Mouse (Mus musculus) lung, postnatal 14 days (tissue): Measurements from ENCODE around the gene Mipep.
A peak's percentile ranks its signal among the peaks of the same experiment; 100 is the strongest.

Experiments
- DNase-seq: peaks from one replicate; pipeline ENCODE4 v3.0.0; 2021

Gene Mipep

DNA sequence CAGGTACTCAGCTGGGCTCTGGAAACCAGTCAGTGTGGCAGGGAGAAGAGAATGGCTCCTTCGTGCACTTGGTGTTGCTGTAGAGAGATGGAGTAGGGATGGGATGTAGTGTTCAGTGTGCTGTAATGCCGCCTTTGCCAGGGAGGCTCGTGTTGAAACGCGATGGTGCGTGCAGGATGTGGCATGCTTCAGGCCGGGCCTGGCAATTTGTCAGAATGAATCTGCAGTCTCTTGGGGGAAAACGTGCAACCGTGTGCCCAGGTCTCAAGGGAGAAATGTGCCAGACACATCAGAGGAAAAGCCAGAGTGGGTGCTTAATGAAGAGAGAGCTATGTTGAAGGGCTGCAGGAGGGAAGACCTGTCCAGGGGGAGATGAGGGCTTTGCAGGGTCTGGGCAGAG is 20.6 kb downstream of the Mipep start:
- no peak for DNase-seq

DNA sequence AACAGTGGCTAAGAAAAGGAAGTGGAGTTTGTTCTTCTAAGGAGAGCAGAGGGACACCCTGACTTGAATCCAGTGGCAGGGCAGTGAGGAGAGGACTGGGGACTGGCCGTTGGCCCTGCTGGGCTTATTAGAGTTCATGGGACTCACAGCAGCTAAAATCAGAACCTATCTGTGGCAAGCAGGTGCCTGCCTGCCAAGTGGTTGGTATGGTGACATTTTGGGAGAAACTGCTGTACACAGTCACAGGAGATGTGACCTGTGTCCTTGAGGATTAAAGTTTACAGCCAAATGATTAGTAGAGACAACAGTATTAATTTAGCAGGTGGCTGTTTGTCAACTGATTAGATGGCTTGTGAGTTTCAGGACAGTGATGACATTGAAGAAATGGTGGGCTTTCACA is 21.5 kb downstream of the Mipep start:
- DNase-seq = no peak

DNA sequence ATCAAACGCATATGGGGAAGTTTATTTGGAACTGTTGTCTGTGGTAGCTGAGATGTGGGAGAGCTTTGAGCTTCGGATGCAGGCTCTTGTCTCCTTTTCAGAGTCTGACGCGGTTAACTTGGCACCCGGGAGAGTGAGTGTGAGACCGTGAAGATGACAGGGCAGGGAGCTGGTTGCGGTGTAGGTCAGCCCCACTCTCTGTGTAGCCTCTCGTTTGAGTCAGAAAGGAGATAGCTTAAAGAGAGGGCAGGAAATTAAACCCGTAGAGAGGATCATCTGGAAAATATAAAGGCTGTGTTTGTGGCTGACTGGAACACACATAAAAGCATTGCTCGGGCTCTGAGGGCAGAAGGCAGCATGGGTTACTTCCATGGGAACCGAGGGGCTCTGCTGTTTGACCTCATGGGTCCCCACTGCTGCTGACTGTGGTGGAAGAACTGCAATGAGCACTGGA is 22.5 kb downstream of the Mipep start:
- peak; percentile 14 for DNase-seq

DNA sequence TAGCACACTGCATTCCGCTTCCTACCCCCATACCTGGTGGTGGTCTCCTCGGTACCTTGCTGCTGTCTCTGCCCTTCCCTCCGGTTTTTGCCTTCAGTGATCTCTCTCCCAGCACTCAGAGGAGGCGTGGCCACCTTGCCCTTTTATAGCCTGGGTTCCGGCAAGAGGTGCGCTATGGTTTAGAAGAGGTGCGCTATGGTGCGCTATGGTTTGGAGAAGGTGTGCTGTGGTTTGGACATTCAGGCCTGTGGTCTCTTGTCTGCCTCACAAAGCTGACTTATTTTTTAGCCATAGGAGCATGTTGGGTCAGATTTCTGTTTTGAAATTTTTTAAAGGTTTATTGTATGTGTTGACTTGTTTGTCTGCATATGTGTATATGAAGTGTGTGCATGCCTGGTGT is 25.5 kb downstream of the Mipep start:
- no peak for DNase-seq

DNA sequence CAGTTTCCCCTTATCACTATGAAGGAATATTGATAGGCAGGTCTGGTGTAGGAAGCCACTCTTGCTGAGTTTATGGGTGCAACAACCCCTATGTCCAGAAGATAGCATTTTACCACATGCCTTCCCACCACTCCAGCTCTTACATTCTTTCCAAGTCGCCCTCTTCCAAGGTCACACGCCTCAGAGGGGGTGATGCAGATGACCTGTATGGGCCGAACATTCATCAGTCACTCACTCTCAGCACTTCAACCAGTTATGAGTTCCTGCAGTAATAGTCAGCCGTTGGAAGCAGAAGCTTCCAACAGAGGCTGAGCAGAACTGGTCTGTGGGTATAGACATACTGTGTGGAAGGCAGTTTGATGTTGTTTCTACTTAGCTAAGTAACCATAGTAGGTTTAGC is 27.2 kb downstream of the Mipep start:
- DNase-seq = no peak

DNA sequence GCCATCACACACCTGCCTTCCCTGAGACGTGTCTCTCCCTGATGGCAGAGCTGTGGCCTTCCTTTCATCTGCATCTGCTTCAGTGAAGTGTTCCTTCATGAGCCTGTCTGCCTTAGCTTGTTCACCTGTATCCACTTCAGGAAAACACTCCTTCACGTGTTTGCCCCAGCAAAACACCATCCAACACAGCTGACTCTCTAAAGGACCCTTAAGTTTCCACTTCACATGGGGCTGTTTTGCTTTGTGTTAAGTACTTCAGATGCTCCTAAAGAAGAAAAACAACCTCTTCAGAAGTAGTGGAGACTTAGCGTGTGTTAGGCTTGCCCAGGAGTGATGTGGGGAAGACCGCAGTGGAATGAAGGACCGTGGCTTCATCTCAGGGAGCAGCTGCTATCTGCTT is 30.7 kb downstream of the Mipep start:
- peak; percentile 5 for DNase-seq

DNA sequence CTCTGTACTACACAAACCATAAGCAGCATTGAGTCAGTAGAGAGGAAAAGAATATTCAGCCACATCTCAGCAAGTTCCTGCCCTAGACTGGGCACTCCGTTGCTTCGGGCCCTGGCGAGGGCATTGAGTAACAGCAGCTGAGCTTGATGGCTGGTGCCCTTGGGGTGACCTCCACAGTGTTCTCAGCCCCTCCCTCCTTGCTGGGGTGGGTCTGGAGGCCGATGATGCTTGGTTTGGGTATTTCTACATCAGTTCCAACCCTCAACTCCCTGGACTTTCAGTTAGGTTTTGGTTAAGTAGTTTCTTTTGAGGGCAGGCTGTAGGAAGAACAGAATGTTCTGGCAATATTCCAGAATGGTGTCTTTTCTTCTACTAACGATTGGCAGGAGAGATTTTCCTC is 33.7 kb downstream of the Mipep start:
- peak; percentile 35 for DNase-seq

DNA sequence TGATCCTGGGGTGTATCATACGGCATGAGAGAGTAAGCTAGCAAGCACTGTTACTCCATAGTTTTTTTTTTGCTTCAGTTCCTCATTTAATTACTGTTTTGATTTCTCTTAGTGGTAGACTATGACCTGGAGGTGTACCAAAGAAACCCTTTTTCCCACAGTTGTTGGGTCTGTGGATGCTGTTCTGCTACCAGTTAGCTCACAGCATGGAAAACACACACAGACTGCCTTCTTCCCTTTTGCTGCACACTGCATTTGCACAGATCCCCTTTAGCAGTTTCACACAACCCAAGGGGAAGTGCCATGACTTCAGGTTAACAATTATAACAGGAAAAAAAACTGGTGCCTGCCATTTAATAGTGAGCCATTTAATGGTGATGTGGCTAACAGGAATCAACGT is 45.7 kb downstream of the Mipep start:
- no peak for DNase-seq

DNA sequence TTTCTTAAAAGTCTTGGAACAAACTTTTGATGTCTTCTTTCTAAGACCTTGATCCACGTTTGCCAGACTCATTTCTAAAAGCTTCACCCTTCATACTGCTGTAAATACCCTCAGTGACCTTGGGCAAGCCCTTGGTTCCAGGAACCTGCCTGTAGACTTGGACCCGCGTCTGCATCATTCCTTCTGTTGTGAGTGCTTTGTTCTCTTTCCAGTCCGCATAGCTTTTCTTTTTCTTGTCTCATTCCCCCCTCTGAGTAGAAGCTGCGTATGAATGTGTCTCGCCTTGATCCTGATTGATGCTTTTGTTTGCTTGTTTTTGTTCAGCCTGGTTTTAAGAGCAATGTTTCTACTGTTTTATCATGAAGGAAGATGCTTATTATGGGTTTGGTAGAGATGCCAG is 52.3 kb downstream of the Mipep start:
- DNase-seq = no peak

DNA sequence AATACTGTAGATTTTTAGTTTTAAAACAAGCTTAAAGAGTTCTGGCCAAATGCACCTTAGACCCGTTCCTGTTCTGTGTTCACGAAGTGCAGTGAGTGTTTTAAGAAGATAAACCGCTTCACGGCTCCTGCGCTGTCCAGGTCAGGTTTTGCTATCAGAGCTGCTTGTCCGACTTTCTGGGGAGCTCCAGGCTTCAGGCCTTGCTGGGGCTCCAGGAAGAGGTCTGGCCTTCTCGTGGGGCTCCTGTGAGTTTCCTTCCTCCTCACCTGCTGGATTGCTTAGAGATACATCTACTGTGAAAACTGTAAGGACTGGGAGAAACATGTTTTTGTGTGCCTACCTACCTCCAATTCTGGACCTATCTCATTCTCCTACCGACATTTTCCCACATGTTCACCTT is 55.3 kb downstream of the Mipep start:
- no peak for DNase-seq

DNA sequence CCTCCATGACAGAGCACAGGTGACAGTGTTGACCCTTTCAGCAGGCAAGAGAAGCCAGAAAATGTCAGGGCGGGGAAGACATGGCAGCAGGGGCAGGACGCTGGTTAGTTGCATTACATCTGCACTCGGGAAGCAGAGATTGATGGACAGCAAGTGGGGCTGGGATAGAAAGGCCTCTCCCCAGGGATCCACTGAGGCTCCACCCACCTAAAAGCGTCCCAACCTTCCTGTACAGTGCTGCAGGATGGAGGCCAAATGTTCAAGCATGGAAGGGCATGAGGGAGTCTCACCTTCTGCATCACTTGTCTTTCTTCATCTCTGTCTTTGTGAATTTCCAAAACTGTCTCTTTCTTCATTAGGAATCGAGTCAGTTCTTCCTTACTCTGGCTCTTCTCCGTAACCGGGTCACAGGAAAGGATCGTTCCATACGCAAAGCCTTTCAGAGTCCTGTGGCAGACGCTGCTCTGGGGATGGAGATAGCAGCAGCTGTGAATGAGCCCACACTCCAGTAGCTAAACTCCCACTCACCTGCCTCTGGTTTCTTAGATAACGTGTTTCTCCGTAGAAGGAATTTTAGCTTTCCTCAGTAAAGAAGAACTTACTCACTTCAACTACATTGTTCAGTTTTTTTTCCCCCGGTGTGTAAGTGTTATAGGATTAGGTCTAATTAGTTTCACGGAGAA is 57.7 kb downstream of the Mipep start:
- DNase-seq = no peak

DNA sequence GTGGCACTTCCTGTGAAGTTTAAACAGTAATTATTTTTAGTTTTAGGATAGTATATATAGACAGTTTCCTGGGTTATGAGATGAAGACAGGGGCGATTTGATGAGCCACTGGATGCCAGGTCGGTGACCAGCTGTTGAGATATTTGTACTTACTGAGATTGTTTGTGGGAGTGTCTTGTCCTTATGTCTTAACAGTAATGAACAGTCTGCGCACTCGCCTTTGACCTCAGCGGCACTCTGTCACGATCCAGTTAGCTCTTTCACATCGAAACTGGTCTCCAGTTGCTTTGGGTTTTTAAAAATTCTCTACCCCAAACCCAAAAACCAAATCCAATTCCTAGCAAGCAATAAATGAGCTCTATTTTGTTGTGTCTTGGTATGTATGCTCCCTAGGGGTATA is 59.2 kb downstream of the Mipep start:
- DNase-seq = no peak

DNA sequence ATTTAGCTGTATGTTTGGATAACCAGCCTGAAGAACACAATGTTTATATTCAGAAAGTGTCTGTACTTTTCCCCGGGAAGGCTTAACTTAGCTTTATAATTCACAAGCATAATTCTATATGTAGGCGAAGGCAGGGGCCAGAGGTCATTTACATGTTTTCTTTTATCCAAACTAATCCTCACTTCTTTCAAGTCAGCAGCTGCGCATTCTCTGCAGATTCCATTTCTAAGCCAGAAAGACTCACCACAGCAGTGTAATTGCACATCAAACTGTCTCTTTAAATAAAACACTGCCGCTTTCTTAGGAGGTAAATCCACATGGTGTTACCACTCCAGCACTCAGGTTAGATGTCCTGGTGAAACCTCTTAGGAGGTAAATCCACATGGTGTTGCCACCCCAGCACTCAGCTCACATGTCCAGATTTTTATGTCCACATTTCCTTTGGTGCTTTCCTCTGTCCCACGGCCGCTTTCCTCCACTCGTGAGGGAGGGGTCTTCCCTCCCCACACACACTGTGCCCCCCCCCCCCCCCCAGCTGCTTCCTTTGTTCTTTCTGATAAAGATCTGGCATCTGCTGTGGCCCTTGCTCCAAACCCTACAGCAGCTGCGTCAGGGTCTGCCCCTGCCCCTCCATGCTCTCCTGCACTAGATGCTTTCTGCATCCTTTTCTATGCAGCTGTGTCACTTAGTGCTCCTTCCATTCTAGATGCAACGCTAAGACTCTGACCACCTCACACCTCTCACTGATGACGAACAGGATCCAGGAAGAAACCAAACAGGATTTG is 61.1 kb downstream of the Mipep start:
- DNase-seq = no peak

DNA sequence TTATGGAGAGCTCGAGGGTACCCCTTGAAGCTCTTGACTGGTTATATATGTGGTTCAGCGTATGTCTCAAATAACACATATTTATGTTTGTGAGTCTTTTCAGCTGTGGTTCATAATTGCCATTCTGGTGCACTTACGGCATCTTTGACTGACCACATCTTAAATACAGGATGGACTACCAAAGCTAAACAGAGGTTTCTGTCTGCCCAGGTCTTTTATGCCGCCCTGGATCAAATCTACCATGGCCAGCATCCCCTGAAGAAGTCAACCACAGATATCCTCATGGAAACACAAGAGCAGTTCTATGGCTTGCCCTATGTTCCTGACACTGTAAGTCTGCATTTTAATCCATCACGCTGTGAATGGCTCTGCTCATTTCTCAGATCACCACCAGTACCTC is 61.8 kb downstream of the Mipep start:
- no peak for DNase-seq

DNA sequence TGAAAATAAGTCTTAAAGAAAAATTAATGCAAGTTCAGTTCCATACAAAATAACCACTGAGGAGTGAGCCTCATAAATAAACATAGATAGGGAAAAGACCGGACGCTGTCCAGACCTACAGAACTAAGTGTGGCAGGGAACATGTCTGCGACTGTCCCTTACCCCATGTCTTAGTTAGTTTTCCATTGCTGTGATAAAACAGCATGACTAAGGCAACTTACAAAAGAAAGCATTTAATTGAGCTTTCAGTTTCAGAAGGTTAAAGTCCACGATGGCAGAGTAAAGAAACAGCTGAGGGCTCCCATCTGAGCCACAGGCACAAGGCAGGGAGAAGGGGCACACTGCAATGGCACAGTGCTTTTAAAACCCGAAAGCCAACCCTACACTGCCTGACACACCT is 63.8 kb downstream of the Mipep start:
- no peak for DNase-seq

DNA sequence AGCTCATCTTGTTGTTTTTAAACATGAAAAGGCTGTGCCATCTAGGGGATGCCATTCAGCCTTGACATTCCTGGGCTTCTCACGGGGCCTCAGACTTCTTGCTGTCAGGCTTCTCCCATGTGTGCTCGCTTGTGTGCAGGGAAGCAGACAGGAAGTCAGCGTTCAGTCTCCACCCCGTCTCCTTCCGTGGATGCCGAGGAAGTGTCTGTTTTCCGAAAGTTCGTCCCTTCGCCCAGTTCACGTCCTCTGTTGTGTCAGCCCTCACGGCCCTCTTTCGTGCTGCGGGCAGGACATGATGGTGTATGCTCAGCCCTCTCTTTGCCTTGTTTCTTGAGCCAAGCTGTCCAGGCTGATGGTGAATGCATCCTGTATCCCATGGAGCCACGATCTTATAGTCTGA is 65.7 kb downstream of the Mipep start:
- peak; percentile 44 for DNase-seq

DNA sequence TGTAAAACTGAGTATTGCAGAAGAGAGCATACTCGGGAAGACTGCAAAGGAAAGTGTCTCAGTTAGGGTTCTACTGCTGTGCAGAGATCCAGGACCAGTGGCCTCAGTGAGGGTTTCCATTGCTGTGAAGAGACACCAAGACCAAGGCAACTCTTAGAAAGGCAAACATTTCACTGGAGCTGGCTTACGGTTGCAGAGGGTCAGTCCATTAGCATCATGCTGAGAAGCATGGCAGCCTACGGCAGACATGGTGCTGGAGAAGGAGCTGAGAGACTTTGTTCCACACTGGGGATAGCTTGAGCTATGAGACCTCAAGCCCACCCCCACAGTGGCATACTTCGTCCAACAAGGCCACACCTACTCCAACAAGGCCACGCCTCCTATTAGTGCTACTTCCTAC is 67.3 kb downstream of the Mipep start:
- no peak for DNase-seq

DNA sequence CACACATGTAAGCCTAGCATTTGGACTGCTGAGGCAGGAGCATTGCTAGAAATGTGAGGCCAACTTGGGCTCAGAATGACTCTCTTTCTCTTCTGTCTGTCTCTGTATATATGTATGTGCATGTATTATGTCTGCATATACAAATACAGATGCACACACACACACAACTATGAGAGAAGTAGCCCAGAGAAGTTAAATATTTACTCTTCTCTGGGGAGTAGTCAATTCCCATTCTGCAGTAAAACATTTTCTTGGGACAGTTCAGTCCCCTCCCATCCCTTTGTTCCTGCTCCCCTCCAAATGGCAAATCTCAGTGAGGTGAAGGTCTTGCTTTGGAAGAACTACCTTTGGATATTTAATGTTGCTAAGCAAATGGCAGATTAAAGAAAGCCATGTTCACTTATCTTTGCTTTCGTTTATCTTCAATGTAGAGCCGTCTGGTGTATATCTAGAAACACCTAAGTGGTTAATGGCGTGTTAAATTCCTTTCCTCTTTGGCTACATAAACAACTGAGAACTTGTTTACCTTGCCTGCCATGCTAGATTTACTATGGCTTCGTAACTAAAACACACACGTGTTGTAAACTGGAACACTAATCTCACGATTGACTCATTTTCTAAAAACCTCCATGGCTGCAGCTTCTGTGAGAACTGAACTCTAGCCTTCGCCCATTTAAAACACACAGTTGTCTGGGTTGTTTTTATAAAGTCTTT is 72.0 kb downstream of the Mipep start:
- no peak for DNase-seq

DNA sequence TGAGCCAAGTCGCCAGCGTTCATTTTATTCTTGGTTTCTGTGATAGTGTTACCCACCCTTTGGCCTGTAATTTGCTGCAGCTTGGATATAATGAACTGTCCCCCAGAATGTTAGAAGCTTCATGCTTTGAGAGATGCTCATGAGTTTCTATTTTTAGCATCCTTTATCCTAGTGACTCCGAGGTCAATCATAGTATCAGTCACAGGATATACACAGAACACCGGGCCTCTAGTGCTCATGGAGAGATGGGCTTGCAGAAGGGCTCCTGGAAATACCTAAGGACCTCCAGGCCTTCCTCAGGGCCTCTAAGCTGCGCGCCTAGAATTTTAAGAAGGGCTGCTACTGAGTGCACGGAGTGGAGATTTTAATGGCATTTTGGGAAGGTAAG is 72.5 kb downstream of the Mipep start:
- no peak for DNase-seq

DNA sequence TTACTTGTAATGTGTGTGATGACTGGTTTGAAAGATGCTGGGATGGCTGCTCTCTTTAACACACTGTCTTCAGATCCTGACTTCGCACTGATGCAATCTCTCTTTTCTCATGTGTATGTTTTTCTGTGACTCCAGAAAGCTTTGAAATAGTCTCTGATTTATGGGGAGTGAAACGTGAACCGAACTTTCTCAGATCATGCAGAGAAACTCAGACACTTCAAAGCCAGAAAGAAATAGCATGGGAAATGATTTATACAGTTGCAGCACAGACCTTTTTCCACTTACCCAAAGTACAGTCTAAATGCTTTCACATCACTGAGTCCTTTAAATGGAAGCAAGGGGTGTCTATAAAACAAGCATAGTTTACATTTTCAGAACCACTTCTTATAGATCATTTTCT is 79.0 kb downstream of the Mipep start:
- no peak for DNase-seq

DNA sequence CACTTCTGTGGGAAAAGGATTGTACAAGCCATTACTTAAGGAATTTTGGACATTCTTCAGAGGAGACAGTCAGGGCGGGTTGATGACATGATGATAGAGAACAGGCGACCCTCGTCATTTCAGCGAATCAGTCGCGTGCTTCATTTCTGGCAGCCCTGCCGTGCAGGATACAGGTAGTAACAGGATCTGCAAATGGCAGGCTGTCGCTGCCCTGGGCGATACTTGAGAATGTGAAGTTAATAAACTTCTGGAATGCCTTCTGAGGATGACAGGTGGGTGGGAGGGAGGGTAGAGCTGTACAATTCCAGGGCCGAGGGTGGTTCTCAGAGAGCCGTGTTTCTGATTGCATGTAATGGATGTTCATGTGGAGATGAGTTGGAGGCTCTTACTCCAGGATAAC is 82.0 kb downstream of the Mipep start:
- DNase-seq = no peak

DNA sequence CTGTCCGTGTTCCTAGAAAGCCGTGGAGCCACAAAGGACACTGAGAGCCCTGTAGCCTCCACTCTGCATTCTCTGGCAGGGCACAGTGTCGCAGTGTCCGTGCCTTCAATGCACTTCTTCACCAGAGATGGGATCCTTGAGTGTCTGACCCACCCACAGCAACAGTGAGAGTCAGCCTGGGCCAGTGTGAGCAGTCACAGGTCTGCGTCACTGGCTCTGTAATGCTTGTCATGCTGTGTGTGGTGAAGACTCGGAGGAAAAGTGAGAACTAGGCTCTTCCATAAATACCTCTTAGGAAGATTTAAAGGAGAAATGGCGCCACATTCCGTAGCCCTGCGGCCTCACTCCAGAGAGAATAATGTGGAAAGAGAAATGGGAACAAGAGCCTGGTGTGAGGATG is 84.0 kb downstream of the Mipep start:
- DNase-seq = no peak

DNA sequence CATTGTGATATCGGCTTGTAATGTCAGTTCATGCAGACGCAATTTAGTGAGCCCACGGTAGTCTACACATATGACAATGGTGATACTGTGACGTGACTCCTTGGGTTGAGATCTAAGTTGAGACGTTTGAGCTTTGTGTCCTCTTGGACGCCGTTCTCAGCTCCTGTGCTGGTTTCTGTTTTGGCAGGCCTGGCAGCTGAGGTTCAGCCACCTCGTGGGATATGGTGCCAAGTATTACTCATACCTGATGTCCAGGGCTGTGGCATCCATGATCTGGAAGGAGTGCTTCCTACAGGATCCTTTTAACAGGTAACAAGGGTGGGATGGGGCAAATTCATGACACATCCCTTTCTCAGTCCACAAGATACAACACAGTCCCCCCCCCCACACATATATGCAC is 87.5 kb downstream of the Mipep start:
- no peak for DNase-seq

DNA sequence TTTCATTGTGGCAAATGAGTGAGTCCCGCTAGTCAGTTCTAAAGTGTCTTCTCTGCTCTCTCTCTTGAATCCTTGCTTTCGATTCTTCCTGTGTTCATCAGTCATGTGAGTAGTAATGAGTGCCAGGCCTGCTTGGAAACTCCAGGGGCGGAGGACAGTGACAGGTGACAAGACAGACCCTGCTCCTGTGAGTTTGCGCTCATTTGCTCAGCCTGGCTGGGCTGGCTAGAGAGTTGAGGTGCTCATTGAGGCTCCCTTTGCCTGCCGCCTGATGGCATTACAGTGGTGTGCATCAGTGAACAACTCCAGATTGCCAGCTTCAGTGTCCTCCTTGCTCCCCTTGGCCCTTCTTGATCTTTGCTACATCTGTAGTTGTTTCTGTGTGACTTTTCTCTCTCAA is 97.7 kb downstream of the Mipep start:
- no peak for DNase-seq
